Mouse (Mus musculus) lung, adult 2 months (tissue): ENCODE results near the gene Cd163.

Source experiments
- CTCF ChIP-seq: fragments of 200-500 bp; IDR thresholded peaks from 2 replicates; pipeline ENCODE4 v1.5.1; 2011; ENCODE audit warnings: mild to moderate bottlenecking, low read length, control low read depth; ENCODE audit not compliant: insufficient read depth
- POLR2A ChIP-seq: fragments of 200-500 bp; IDR thresholded peaks from 2 replicates; pipeline ENCODE4 v1.6.1; 2011; ENCODE audit warnings: low read depth, mild to moderate bottlenecking, control low read depth, low read length, borderline replicate concordance; ENCODE audit errors: extremely low read depth

GRCm38 (mm10) chr6:124282731-124283130 lies 21.7 kb upstream of the Cd163 start:
- TF ChIP-seq POLR2A (no peak), CTCF (no peak)
